Mouse (Mus musculus) embryonic facial prominence, embryonic 12.5 days (tissue): ENCODE results near the gene Pik3ap1. TPM values are rescaled to one million over a fixed set of nuclear protein-coding genes. Genes with fewer than 3 reads are reported as not detected.

Experiments
- ATAC-seq: fragments of 200-750 bp; cut with Nextera tagmentation; 2 replicates; pipeline ENCODE4 v1.8.0; 2017; ENCODE audit not compliant: insufficient number of reproducible peaks, insufficient read depth, low FRiP score, low TSS enrichment
- H3K27ac ChIP-seq: fragments of 300-500 bp; sonication (generic); 2 replicates; pipeline ENCODE4 v1.5.1; 2016; ENCODE audit warnings: mild to moderate bottlenecking
- H3K27me3 ChIP-seq: fragments of 300-500 bp; sonication (generic); 2 replicates; pipeline ENCODE4 v1.6.1; 2016; ENCODE audit warnings: mild to moderate bottlenecking, moderate library complexity
- H3K36me3 ChIP-seq: fragments of 300-500 bp; sonication (generic); 2 replicates; pipeline ENCODE4 v1.6.1; 2016; ENCODE audit warnings: mild to moderate bottlenecking
- H3K4me1 ChIP-seq: fragments of 300-500 bp; sonication (generic); 2 replicates; pipeline ENCODE4 v1.6.1; 2016
- H3K4me2 ChIP-seq: fragments of 300-500 bp; sonication (generic); replicated peaks from 2 replicates; pipeline ENCODE4 v1.6.1; 2016; ENCODE audit warnings: mild to moderate bottlenecking, moderate library complexity
- H3K4me3 ChIP-seq: fragments of 300-500 bp; sonication (generic); 2 replicates; pipeline ENCODE4 v1.5.1; 2016; ENCODE audit warnings: mild to moderate bottlenecking
- H3K9ac ChIP-seq: fragments of 300-500 bp; sonication (generic); 2 replicates; pipeline ENCODE4 v1.6.1; 2016; ENCODE audit warnings: mild to moderate bottlenecking, moderate library complexity
- H3K9me3 ChIP-seq: fragments of 300-500 bp; sonication (generic); 2 replicates; pipeline ENCODE4 v1.6.1; 2016; ENCODE audit warnings: mild to moderate bottlenecking, moderate library complexity
- WGBS: fragments of 180-500 bp; shearing (Covaris S2); methylation state at CpG from one replicate; pipeline ENCODE4 v1.1.7; 2016; 5-methylcytosine and 5-hydroxymethylcytosine counted together
- polyA plus RNA-seq: library from polyadenylated mRNA; unstranded; fragments of >200 nt; fragmentation: Nextera tagmentation; extraction: Ambion mirVana; gene quantifications from 2 replicates; pipeline ENCODE4 v1.2.1, GENCODE M21; 2016

Gene Pik3ap1
- polyA plus RNA-seq, 1 experiment from 2014 or later: 2.9 TPM

- Histone ChIP-seq H3K4me1 (no peaks in the 10 kb centered on the region), H3K4me2 (no peak overlapping the region), H3K9me3 (no peaks in the 10 kb centered on the region), H3K4me3 (no peak overlapping the region), H3K36me3 (no peaks in the 10 kb centered on the region), H3K9ac (no peak overlapping the region), H3K27ac (no peak overlapping the region), H3K27me3 (no peaks in the 10 kb centered on the region)
- 77% methylated on average over 9 of the region's 9 CpGs for WGBS
- no peak for ATAC-seq
Measured at GRCm38 (mm10) chr19:41366854-41367517, 17.9 kb downstream of the Pik3ap1 start.

GRCm38 (mm10) chr19:41366192-41366853, 18.6 kb downstream of the Pik3ap1 start:
- Histone ChIP-seq H3K4me1 (no peaks in the 10 kb centered on the region), H3K9ac (no peak overlapping the region), H3K27ac (no peak overlapping the region), H3K4me3 (no peak overlapping the region), H3K36me3 (no peaks in the 10 kb centered on the region), H3K27me3 (no peaks in the 10 kb centered on the region), H3K9me3 (no peaks in the 10 kb centered on the region), H3K4me2 (no peak overlapping the region)
- WGBS: 86% methylated on average over 16 of the region's 16 CpGs
- no peak for ATAC-seq

GRCm38 (mm10) chr19:41365570-41365969, 19.3 kb downstream of the Pik3ap1 start:
- H3K4me3 ChIP-seq: no peak overlapping the region
- no peak for ATAC-seq
- no peaks in the 10 kb centered on the region for H3K36me3 ChIP-seq
- WGBS: 88% methylated on average over 5 of the region's 5 CpGs
- H3K27ac ChIP-seq: no peak overlapping the region
- H3K9ac ChIP-seq: no peak overlapping the region
- H3K27me3 ChIP-seq: no peaks in the 10 kb centered on the region
- no peaks in the 10 kb centered on the region for H3K4me1 ChIP-seq
- H3K4me2 ChIP-seq: no peak overlapping the region
- H3K9me3 ChIP-seq: no peaks in the 10 kb centered on the region

GRCm38 (mm10) chr19:41364509-41364908, 20.4 kb downstream of the Pik3ap1 start:
- no peaks in the 10 kb centered on the region for H3K4me1 ChIP-seq
- no peak overlapping the region for H3K4me2 ChIP-seq
- no peak for ATAC-seq
- WGBS: 78% methylated on average over 3 of the region's 3 CpGs
- no peaks in the 10 kb centered on the region for H3K9me3 ChIP-seq
- H3K4me3 ChIP-seq: no peak overlapping the region
- H3K27ac ChIP-seq: no peak overlapping the region
- no peak overlapping the region for H3K9ac ChIP-seq
- no peaks in the 10 kb centered on the region for H3K36me3 ChIP-seq
- no peaks in the 10 kb centered on the region for H3K27me3 ChIP-seq

GRCm38 (mm10) chr19:41362963-41363362, 21.9 kb downstream of the Pik3ap1 start:
- Histone ChIP-seq H3K4me2 (no peak overlapping the region), H3K36me3 (no peaks in the 10 kb centered on the region), H3K27ac (no peak overlapping the region), H3K4me3 (no peak overlapping the region), H3K4me1 (no peaks in the 10 kb centered on the region), H3K9ac (no peak overlapping the region), H3K9me3 (no peaks in the 10 kb centered on the region), H3K27me3 (no peaks in the 10 kb centered on the region)
- 83% methylated on average over 2 of the region's 2 CpGs for WGBS
- ATAC-seq: no peak

GRCm38 (mm10) chr19:41360459-41360858, 24.4 kb downstream of the Pik3ap1 start:
- Histone ChIP-seq H3K9ac (no peak overlapping the region), H3K27ac (no peak overlapping the region), H3K36me3 (no peaks in the 10 kb centered on the region), H3K4me2 (no peak overlapping the region), H3K4me3 (no peak overlapping the region), H3K4me1 (no peaks in the 10 kb centered on the region), H3K27me3 (no peaks in the 10 kb centered on the region), H3K9me3 (no peaks in the 10 kb centered on the region)
- 16% methylated on average over 2 of the region's 2 CpGs for WGBS
- no peak for ATAC-seq

- WGBS: 83% methylated on average over 17 of the region's 17 CpGs
- H3K27me3 ChIP-seq: no peaks in the 10 kb centered on the region
- no peak overlapping the region for H3K9ac ChIP-seq
- no peak for ATAC-seq
- H3K27ac ChIP-seq: no peak overlapping the region
- H3K9me3 ChIP-seq: no peaks in the 10 kb centered on the region
- H3K4me1 ChIP-seq: no peaks in the 10 kb centered on the region
- H3K36me3 ChIP-seq: no peaks in the 10 kb centered on the region
- H3K4me2 ChIP-seq: no peak overlapping the region
- no peak overlapping the region for H3K4me3 ChIP-seq
Measured at GRCm38 (mm10) chr19:41354287-41354951, 30.5 kb downstream of the Pik3ap1 start.

- Histone ChIP-seq H3K9me3 (no peaks in the 10 kb centered on the region), H3K27ac (no peak overlapping the region), H3K36me3 (no peaks in the 10 kb centered on the region), H3K4me2 (no peak overlapping the region), H3K4me1 (peaks cover 3% of the 10 kb centered on the region; the same call in 1 of the 2 replicates), H3K27me3 (no peaks in the 10 kb centered on the region), H3K4me3 (no peak overlapping the region), H3K9ac (no peak overlapping the region)
- WGBS: 82% methylated on average over 3 of the region's 3 CpGs
- no peak for ATAC-seq
Measured at GRCm38 (mm10) chr19:41349624-41350023, 35.3 kb downstream of the Pik3ap1 start.

GRCm38 (mm10) chr19:41348161-41348560, 36.7 kb downstream of the Pik3ap1 start:
- Histone ChIP-seq H3K36me3 (no peaks in the 10 kb centered on the region), H3K27me3 (no peaks in the 10 kb centered on the region), H3K4me1 (peaks cover 3% of the 10 kb centered on the region; the same call in 1 of the 2 replicates), H3K9me3 (no peaks in the 10 kb centered on the region), H3K27ac (no peak overlapping the region), H3K9ac (no peak overlapping the region), H3K4me3 (no peak overlapping the region), H3K4me2 (no peak overlapping the region)
- 92% methylated on average over 3 of the region's 3 CpGs for WGBS
- no peak for ATAC-seq

- ATAC-seq: no peak
- 78% methylated on average over 4 of the region's 4 CpGs for WGBS
- H3K4me1 ChIP-seq: peaks cover 3% of the 10 kb centered on the region; the same call in 1 of the 2 replicates
- no peak overlapping the region for H3K4me2 ChIP-seq
- no peak overlapping the region for H3K9ac ChIP-seq
- H3K4me3 ChIP-seq: no peak overlapping the region
- no peaks in the 10 kb centered on the region for H3K36me3 ChIP-seq
- H3K27ac ChIP-seq: no peak overlapping the region
- H3K27me3 ChIP-seq: no peaks in the 10 kb centered on the region
- no peaks in the 10 kb centered on the region for H3K9me3 ChIP-seq
Measured at GRCm38 (mm10) chr19:41347326-41347725, 37.6 kb downstream of the Pik3ap1 start.

- 63% methylated on average over 11 of the region's 11 CpGs for WGBS
- no peak for ATAC-seq
- no peak overlapping the region for H3K4me3 ChIP-seq
- no peaks in the 10 kb centered on the region for H3K36me3 ChIP-seq
- H3K9me3 ChIP-seq: no peaks in the 10 kb centered on the region
- peaks cover 3% of the 10 kb centered on the region; the same call in 1 of the 2 replicates for H3K4me1 ChIP-seq
- H3K9ac ChIP-seq: no peak overlapping the region
- H3K27ac ChIP-seq: no peak overlapping the region
- no peak overlapping the region for H3K4me2 ChIP-seq
- no peaks in the 10 kb centered on the region for H3K27me3 ChIP-seq
Measured at GRCm38 (mm10) chr19:41346099-41346850, 38.6 kb downstream of the Pik3ap1 start.
